Mouse (Mus musculus) testis, postnatal 14 days (tissue): Measurements from ENCODE around the gene Tmem43.
"Not testable (repeated sequence)": the region's sequence is repeated elsewhere in the genome, so short reads cannot be mapped to it uniquely, and the experiment has no call there.

Source experiments
- DNase-seq: peaks from one replicate; pipeline ENCODE4 v3.0.0; 2021; ENCODE audit warnings: low spot score

The Tmem43 gene

DNA sequence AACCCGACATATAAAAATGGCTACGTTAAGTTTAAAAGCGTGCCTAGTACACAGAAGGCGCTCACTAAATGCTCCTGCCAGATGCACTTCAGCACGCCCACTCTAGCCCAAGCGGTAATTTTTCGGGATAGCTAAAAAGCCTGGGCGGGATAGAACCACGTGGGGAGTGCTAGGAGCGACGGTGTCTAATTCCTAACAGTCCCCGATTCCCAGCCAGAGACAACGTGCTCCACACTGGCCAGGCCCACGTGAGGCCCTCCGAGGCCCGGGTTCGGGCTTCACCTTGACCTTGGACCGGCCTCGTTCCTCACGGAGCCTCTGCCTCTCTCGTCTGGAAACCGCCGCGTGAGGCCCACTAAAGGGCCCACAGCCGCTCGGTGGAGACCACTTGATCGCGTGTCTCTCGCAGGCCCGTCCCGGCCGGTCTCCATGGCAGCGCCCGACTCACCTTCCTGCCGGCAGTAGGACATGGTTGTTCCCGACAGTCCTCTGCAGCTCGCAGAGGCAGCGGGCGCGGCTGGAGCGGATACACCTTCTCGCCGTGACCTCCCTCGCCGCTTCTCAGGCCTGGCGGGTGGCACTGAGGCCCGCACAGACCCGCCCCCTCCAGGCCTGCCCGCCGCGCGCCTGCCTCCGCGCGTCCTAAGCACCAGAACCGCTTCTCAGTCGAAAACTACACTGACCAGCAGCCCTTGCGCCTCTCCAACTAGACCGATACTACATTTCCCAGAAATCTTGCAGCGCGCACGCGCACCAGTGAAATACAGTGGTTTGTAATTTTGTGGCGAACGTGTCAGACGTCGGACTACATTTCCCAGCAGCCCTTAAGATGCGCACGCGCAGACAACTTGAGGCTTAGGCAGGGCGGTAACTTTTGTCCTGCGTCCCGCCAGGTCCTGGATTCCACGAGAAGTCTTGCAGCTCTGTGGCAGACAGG, at the start of gene Tmem43, which contains the start of gene Chchd4:
Tmem43 (plus strand) TSS at position 836 of the 937 bp plus-strand sequence.
Chchd4 (minus strand) TSS at position 679 of the 937 bp plus-strand sequence.
- DNase-seq = peak; percentile 99

DNA sequence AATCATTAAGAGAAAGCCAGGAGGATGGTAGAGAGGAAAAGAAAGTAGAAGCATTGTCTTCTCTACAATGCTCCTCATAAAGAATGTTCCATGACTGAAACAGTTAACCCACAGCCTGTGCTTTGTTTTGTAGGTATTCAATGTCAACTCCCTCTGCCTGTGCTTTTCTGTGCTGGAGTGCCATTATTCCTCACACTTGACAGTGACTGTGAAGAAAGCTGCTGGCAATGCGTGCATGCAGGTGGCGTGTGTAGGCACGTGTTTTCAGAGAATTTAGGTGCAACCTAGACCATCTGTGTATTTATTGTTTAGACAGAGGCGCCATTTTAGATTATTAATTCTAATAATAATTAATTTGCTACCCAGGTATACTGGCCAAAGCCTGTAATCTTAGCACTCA, 49.4 kb upstream of the Tmem43 start:
- no peak for DNase-seq

DNA sequence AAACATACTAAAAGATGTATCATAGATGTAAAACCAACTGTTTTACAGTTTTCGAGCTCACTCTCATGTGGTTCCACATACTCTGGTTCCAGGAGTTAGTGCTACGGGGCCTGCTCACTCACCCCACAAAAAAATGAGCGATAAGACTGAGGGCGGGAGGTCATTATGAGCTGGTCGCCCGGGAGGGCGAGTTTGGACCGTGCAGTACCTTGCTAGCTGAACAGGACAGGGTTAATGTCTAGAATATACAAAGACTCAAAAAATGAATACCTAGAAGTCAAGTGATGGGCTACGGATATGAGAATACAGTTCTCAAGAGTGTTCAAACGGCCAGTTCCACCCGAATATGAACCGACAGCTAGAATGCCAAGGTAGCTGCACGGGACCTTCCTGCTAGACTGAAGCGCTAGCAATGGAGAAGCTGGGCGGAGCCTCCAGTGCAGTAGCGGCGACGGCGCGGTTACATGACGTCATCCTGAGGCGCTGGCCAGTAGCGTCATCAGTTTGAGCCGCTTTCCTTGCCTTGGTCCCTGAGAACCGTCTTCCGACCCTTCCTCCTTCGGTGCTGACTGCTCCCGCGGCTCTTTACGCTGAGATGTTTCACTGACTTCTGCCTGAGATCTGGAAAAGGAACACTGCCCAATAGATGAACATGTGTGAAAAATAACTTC, 32.9 kb upstream of the Tmem43 start:
- DNase-seq = peak; percentile 96

DNA sequence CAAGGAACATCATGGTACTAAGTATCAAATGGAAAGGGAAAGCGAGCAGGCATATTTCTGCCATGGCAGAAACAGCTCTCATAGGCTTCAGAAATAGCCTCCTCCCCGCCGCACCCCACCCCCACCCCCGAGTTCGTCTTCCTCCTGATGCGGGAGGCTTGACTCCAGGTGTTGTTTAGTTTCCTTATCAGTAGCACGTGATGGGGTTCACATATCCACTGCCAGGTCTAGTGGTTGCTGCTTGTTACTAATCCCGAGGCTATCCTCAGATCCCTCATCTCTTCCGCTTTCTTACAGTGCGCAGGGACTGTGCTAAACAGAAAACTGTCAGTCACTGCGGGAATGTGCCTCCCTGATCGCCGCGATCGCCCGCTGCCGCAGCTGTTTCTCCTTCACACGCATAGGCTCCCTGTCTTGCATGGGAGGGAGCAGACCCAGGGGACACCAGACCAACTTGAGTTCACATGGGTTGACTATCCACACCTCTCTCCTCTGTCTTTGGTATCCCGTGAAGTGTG, 32.3 kb upstream of the Tmem43 start:
- DNase-seq = no peak

DNA sequence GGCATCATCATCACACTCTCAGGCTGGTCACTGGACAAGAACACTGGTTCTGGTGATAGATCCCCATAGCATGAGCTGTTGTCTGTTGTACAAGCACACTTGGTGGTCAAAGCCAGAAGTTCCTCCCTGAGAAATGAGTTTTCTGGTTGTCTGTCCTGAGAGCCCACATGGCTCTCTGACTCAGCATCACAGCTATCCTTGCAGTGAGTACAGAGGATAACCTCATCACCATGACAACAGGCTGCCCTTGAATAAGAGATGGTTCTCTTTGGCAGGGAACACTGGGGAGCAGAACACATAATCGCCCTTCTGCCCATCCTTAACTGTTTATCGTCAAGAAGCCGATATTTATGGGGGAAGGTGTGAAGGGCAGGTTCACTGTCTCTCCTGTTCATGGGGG, 28.2 kb upstream of the Tmem43 start:
- no peak for DNase-seq

DNA sequence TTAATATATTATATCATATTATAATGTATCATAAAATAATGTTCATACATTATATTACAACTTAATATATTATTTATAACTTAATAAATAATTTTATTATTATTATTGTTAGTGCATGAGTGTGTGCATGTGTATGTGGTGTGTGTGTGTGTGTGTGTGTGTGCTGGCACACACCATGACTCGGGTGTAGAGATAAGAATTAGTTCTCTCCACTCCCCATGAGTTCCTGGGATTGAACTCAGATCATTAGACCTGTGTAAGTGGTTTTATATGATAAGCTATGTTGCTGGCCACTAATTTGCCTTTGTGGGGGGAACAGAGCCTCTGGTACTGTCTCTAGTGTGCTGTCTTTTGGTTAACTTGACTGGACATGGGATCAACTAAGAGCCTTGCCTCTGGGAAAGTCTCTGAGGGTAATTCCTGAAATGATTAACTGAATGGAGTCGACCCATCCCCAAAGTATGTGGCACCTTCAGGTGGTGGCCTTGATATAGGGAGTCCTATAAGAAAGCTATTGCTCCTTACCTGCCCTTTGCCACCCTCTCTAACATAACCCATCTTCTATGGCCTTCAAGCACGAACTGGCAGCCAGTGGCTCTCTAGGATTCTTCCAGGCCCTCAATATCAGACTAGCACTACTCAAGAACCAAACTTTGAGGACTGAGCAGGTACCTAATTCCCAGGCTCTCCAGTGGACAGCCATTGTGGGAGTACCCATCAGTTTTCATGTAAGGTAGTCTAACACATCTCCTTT, 23.9 kb upstream of the Tmem43 start:
- no peak for DNase-seq

DNA sequence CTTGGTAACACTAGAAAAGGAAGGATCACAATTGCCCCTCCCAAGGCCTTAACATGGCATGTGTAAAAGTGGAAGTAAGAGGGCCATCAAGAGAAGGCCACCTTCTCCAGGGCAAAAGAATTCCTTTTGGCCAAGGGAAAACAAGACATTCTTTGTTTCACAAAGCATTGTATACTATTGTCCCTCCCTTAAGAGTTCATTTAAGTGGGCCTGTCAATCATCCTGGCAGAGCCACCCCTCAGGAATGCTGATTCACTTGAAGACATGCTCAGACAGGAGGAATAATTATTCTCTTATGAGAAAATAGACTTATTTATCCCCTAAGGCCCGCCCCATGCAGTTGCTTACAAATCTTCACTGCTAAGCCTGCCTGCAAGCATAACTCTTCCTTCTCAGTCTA, 21.4 kb upstream of the Tmem43 start:
- DNase-seq = no peak

DNA sequence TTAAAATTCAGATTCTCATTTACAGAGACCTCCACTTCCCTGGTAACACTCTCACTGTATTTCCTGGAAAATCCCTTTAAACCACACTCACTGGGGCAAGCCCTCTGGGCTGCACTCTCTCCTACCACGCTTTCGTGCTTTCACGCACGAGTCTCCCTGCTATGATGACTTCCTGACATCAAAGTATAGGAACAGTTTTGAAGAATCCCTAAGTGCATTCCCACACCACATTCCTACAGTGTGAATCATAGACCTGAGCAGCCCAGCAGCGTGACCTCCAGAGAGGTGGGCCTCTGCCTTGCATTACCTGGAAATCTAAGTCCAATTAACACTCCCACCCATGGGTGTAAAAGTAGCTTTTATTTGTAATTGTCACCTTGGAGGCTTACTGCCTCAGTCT, 19.0 kb upstream of the Tmem43 start:
- DNase-seq = no peak

DNA sequence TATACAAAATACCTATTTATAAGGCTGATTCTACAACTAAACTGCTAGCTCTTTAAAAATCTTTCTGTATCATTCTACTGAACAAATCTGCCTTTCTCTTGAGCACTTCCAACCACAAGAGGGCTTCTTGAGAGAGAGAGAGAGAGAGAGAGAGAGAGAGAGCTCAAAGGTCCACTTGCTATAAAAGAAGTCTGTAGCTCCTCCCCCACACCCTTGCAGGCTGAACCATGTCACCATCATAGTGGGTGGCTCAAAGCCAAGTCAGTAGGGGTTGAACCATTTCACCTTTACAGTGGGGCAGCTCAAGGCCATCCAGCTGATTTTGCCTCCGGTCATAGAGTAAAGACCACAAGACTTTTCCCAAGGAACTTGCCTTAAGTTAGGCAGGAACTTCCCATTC, 14.0 kb upstream of the Tmem43 start:
- DNase-seq = no peak

DNA sequence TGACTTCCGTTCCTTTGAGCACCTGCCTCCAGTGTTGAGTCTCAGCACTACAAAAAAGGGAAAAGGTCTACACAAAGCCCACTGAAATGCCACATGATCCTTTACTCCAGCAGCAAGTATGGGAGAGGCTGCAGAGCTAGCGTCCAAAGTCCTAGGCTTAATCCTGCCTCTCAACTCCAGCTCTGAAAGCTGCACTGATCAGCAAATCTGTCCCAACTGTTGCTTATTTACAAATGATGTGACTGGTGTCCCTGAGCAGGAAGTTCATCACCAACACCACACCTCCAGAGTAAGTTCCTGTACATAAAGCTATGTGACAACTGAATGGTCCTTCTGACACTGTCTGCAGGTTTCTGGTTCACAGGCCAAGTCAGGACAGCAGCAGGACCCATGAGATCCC, 7.7 kb upstream of the Tmem43 start:
- no peak for DNase-seq

DNA sequence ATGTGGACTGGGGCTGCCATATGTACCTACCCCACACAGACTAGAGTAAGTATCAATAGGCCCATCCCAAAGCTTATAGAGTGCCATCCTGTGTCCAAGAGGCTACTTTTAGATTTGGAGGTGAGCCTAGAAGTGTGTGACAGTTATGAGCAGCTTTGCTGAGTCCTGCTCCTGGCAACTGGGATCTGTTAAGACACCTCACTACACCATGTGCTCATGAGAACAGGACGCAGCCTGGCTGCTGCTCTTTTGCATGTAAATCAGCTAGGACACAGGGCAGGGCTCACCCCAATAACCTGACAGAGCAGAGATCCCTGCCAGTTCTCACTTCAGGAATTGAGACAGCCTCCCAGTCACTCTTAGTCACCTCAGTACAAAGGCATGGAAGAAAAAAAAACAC, 6.4 kb upstream of the Tmem43 start:
- no peak for DNase-seq

DNA sequence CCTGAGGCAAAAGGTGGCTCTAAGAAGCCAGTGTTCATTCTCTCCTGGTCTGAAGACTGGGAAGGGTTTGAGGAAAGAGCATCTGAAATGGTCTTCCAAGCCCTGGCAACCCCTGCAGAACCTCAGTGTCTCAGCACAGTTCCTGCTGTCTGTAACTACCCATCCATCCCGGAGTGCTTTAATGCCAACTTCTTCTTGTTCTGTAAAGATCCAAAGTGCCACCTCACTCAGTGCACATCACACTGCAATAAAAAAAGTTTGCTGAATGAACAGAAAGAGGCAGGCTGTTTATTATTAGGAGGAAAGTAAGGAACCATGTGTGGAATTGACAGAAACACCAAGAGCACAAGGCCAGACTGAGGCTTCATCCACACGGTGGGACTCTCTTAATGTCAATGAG, 2.8 kb upstream of the Tmem43 start:
- DNase-seq = no peak

DNA sequence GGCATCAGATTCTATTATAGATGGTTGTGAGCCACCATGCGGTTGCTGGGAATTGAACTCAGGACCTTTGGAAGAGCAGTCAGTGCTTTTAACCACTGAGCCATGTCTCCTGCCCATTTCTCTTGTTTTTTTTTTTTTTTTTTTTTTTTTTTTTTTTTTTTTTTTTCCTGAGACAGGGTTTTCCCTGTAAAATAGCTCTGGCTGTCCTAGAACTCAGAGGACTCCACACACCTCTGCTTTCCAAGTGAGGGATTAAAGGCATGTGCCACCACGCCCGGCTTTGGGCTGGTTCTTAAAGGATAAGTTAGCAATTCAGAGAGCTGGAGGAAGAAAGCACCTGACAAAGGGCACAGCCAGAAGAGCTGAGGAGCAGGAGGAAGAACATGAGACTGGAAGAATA, 2.1 kb upstream of the Tmem43 start:
- DNase-seq = not testable (repeated sequence)

DNA sequence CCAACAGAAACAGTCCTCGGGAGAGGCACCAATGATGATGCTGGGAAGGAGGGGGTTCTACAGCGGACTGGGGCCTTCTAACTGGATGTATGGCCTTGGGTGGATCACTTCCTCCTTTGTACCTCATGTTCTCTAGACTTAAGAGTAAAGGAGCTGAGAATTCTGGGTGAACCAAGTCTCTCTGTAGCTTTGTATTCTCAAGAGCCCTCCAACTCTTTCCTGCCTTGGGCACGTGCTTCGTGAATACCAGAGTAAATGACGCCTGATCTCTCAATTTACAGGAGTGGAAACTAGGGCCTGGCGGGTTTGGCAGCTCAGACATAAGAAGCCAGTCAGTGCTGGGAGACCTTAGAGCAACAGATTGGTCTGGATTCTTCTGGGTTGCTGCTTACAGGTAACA, 1.2 kb upstream of the Tmem43 start:
- no peak for DNase-seq

DNA sequence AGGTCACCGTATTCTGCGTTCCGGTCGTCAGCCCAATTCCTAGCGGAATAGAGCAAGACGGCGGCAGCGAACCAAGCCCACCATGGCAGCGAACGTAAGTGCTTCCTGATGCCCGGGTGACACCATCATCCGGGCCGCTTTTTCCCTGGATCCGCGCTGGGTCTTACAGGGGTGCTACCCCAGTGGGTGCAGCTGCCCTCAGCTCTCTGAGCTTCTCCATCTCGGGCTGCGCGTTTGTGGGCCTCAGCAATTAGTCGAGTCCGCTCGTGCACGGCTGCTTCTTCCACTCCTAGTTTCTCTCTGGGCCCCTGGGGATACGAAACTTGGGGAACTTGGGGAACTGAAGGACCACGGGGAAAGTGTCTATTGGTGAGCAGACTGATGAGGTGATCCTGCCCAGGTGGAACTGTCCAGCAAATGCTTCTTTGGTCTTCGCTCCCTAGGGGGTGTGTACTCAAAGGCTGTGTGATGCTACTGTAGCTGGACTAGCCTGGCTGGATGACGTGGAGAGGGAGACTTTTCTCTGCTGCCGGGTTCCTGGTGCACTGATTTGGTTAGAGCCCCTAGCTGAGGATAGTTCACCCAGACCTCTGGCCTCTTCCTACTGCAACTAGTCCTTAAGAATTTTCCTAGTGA, 420 bp downstream of the Tmem43 start:
- no peak for DNase-seq

DNA sequence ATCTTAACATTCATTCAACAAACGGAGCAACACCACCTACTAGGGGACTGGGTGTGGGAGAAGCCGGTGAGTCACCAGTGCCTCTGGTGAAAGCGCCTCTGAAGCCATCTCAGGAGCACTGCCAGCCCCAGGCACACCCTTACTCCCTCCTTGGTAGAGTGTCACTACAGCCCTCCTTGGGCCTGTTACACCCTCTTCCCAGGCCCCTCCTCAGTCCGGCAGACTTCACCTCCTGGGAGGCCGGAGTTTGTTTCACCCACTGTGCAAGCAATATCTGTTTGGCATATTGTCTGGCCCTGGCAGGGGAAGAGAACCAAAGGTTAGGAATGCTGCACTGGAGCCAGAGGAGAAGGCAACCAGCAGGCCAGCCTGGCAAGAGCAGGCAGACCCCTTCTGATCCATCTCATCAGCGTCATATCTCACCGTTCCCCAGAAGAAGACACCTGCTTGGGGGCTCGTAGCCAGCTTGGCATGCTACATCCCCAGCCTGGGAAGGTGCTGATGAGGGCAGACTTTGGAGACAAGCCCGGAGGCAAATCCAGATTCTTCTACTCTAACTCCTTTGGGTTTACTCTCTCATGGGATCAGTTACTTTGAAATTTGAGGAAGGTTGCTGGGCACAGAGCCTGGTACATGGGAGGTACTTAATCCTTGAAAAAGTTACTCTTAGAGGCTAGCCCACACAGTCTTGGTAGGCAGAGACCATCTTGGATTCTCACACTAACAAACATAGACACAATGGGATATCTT, 1.1 kb downstream of the Tmem43 start:
- DNase-seq = no peak

DNA sequence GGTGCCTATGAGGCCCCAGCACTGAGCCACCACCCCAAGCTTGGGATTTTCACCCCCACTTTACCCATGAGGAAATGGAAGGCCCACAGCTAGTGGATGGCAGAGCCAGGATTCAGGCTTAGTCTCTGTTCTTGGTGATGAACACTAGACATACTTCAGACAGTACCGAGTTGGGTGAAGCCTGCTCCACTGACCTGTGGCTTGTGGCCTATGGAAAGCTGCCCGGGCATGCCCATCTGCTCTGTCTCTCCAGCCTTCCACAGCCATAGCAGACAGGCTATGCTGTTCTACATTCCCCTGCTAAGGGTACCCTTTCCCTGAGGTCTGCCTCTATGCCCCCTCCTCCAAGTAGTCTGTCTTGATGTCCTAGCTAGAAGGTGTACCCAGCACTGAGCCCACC, 3.0 kb downstream of the Tmem43 start:
- no peak for DNase-seq

DNA sequence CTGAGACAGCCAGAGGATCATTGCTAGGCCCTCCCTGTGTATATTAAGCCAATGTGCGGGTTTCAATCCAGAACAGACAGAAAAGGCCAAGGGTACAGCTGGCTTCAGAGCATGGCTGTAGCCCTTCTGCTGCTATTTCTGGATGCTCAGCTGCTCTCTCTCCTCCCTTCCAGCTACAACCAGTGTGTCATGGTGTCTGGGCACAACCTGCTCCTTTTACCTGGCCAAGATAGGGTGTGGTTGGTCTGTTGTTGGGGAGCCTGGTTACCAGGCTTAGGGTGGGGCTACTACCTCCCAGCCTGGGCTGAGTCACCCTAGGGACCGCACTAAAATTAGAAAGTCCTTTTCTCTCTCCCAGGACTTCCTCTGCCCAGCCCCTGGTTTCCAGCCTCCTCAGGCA, 9.9 kb downstream of the Tmem43 start:
- DNase-seq = no peak

DNA sequence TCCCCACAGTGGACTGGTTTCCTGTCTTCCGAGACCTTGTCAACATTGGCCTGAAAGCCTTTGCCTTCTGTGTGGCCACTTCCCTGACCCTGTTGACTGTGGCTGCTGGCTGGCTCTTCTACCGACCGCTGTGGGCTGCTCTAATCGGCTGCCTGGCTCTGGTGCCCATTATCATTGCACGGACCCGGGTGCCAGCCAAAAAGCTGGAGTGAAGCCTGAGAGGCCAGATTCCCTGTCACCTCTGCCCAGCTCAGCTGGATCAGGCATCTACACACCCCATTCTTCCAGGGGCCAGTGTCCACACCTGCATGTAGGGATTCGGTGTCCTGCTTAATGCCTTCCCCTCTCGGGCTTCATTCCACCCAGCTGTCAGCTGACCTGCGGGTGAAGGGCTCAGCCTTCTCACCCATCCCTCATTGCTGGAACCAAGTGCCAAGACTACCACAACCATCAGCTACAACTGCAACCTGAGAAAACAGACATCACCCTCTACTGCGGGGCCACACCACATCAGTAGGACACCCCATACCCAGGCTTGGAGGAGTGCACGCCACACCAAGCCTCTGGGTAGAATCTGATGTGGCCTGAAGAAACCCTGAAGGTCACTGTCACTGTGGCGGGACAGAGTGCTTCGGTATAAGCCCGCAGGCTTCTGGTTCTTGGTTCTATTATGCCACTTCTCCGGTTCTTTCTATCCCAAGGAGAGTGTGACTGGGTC, 13.4 kb downstream of the Tmem43 start:
- no peak for DNase-seq

DNA sequence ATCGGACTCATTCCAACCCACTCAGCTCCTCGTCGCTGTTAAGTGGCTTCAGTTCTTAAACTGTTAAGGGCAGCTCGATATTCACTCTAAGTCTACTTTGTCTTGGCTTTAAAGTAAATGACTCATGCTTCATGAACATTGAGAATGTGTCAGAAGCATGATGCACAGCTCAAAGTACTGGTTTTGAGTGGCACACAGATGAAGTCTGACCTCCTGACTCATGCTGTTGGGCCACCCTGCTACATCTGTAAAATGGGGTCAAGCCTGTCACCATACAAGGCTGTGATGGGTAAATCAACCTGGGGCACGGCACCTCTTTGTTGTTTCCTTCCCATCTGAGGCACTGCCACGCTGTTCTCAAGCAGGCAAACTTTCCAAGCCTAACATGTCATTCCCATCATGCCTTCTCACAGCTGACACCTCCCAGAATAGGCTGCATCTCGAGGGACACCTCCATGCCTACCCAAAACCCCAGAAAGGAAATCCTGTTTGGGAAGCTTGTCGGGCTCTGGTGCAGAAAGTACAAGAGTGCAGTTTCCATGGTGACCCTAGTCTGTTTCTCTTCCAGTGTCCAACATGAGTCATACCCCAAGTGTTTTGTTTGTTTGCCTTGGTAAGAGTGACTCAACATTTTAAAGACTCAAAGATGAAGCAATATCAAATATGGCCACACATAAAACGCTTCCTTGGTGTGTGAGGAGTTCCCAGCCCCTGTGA, 15.2 kb downstream of the Tmem43 start:
- no peak for DNase-seq
